Mouse (Mus musculus) erythroblast, embryonic 14.5 days (primary cell): ENCODE measurements around the gene Tcf20. TPM values are rescaled to one million over a fixed set of nuclear protein-coding genes. Genes with fewer than 3 reads are reported as not detected.
A peak's percentile ranks its signal among the peaks of the same experiment; 100 is the strongest.

ENCODE experiments used
- H3K27me3 ChIP-seq: 2 replicates; pipeline ENCODE4 v1.6.1; 2012; ENCODE audit warnings: inconsistent platforms; ENCODE audit not compliant: control insufficient read depth
- H3K36me3 ChIP-seq: 2 replicates; pipeline ENCODE4 v1.6.1; 2012; ENCODE audit warnings: mild to moderate bottlenecking, inconsistent platforms; ENCODE audit not compliant: control insufficient read depth
- H3K4me1 ChIP-seq: 2 replicates; pipeline ENCODE4 v1.6.1; 2012; ENCODE audit warnings: inconsistent platforms; ENCODE audit not compliant: control insufficient read depth
- H3K4me3 ChIP-seq: replicated peaks from 2 replicates; pipeline ENCODE3; 2012; ENCODE audit warnings: moderate library complexity, mild to moderate bottlenecking, inconsistent platforms
- H3K9me3 ChIP-seq: 2 replicates; pipeline ENCODE4 v1.6.1; 2012; ENCODE audit warnings: low read length, inconsistent platforms, mixed read lengths; ENCODE audit not compliant: control insufficient read depth
- GATA1 ChIP-seq: IDR thresholded peaks from 2 replicates; pipeline ENCODE4 v1.6.1; 2012; ENCODE audit warnings: low read length, inconsistent platforms, mixed read lengths
- TAL1 ChIP-seq: IDR thresholded peaks from 3 replicates; pipeline ENCODE4 v1.6.1; 2012; ENCODE audit warnings: low read length, inconsistent platforms, mixed read lengths
- polyA plus RNA-seq: library from polyadenylated mRNA; stranded (reverse); fragments of >175 nt; gene quantifications from 2 replicates; pipeline ENCODE4 v1.2.3, GENCODE M21; 2012

Gene Tcf20
- polyA plus RNA-seq: 0.94 and 0.95 TPM in 2 replicates

- Histone ChIP-seq H3K27me3 (peaks cover 62% of the 10 kb centered on the region), H3K4me1 (peaks cover 10% of the 10 kb centered on the region), H3K4me3 (peak within 1 kb of the TSS; percentile 37), H3K9me3 (no peaks in the 10 kb centered on the region; the same call in 1 of the 2 replicates), H3K36me3 (no peaks in the 10 kb centered on the region)
- TF ChIP-seq GATA1 (no peak), TAL1 (no peak)
Measured at GRCm38 (mm10) chr15:82987732-82988112, at the start of gene Tcf20. TSS of gene Tcf20 (minus strand) at chr15:82987872.

GRCm38 (mm10) chr15:83036900-83037519 is 49.3 kb upstream of the Tcf20 start:
- Histone ChIP-seq H3K4me3 (no peak overlapping the region), H3K4me1 (no peaks in the 10 kb centered on the region; the same call in 1 of the 2 replicates)
- no peak for TF ChIP-seq TAL1

GRCm38 (mm10) chr15:83036089-83036488 is 48.4 kb upstream of the Tcf20 start:
- Histone ChIP-seq H3K27me3 (peaks cover 20% of the 10 kb centered on the region), H3K36me3 (no peaks in the 10 kb centered on the region), H3K4me1 (no peaks in the 10 kb centered on the region; the same call in 1 of the 2 replicates), H3K4me3 (no peak overlapping the region), H3K9me3 (no peaks in the 10 kb centered on the region)
- TF ChIP-seq GATA1 (no peak), TAL1 (no peak)

More at GRCm38 (mm10) chr15:83036900-83037519, 49.3 kb upstream of the Tcf20 start:
- Histone ChIP-seq H3K36me3 (no peaks in the 10 kb centered on the region), H3K9me3 (no peaks in the 10 kb centered on the region), H3K27me3 (peaks cover 20% of the 10 kb centered on the region)

GRCm38 (mm10) chr15:83034275-83034977 is 46.8 kb upstream of the Tcf20 start:
- Histone ChIP-seq H3K4me1 (no peaks in the 10 kb centered on the region; the same call in 1 of the 2 replicates), H3K9me3 (no peaks in the 10 kb centered on the region), H3K36me3 (no peaks in the 10 kb centered on the region), H3K27me3 (peaks cover 20% of the 10 kb centered on the region), H3K4me3 (no peak overlapping the region)
- TF ChIP-seq TAL1 (no peak), GATA1 (no peak)

GRCm38 (mm10) chr15:83032981-83033541 is 45.4 kb upstream of the Tcf20 start, which contains the start of gene Nfam1:
TSS of gene Nfam1 (minus strand) at chr15:83033306.
- Histone ChIP-seq H3K9me3 (no peaks in the 10 kb centered on the region), H3K4me3 (peak within 1 kb of the TSS; percentile 27), H3K4me1 (no peaks in the 10 kb centered on the region; the same call in 1 of the 2 replicates), H3K36me3 (no peaks in the 10 kb centered on the region), H3K27me3 (peaks cover 20% of the 10 kb centered on the region)
- TF ChIP-seq GATA1 (no peak), TAL1 (no peak)

GRCm38 (mm10) chr15:83030884-83031283 is 43.2 kb upstream of the Tcf20 start:
- TF ChIP-seq TAL1: no peak
- no peak for TF ChIP-seq GATA1
- Histone ChIP-seq H3K4me3 (no peak overlapping the region), H3K9me3 (no peaks in the 10 kb centered on the region)

GRCm38 (mm10) chr15:83029725-83030718 is 42.4 kb upstream of the Tcf20 start:
- Histone ChIP-seq H3K4me1 (no peaks in the 10 kb centered on the region; the same call in 1 of the 2 replicates), H3K27me3 (peaks cover 20% of the 10 kb centered on the region), H3K9me3 (no peaks in the 10 kb centered on the region), H3K36me3 (no peaks in the 10 kb centered on the region), H3K4me3 (no peak overlapping the region)
- TF ChIP-seq GATA1: no peak
- TF ChIP-seq TAL1: no peak

More at GRCm38 (mm10) chr15:83030884-83031283, 43.2 kb upstream of the Tcf20 start:
- Histone ChIP-seq H3K4me1 (no peaks in the 10 kb centered on the region; the same call in 1 of the 2 replicates), H3K27me3 (peaks cover 20% of the 10 kb centered on the region), H3K36me3 (no peaks in the 10 kb centered on the region)

GRCm38 (mm10) chr15:83026129-83026528 is 38.5 kb upstream of the Tcf20 start:
- Histone ChIP-seq H3K36me3 (no peaks in the 10 kb centered on the region), H3K4me1 (no peaks in the 10 kb centered on the region), H3K9me3 (no peaks in the 10 kb centered on the region), H3K27me3 (no peaks in the 10 kb centered on the region), H3K4me3 (no peak overlapping the region)
- TF ChIP-seq GATA1: no peak
- no peak for TF ChIP-seq TAL1
